Mouse (Mus musculus) c-Kit-positive CD71-positive TER-119-negative erythroid progenitor cells, embryonic 14.5 days (primary cell): ENCODE data around the gene Eif4e3.
A peak's percentile ranks its signal among the peaks of the same experiment; 100 is the strongest.

Experiments used
- DNase-seq: peaks from one replicate; pipeline ENCODE4 v3.0.0-alpha.2; 2013; ENCODE audit warnings: low read depth

Eif4e3 gene

GRCm38 (mm10) chr6:99666318-99667171 lies at the start of gene Eif4e3, which contains the start of gene Gm20696:
Gene Eif4e3 (minus strand): TSS chr6:99666771.
Gene Gm20696 (minus strand): TSS chr6:99666797.
- no peak for DNase-seq

- no peak for DNase-seq
Measured at GRCm38 (mm10) chr6:99715913-99716312, 49.3 kb upstream of the Eif4e3 start.

- DNase-seq: no peak
Measured at GRCm38 (mm10) chr6:99715191-99715590, 48.6 kb upstream of the Eif4e3 start.

GRCm38 (mm10) chr6:99713256-99713655 lies 46.7 kb upstream of the Eif4e3 start:
- no peak for DNase-seq

- DNase-seq: no peak
Measured at GRCm38 (mm10) chr6:99711576-99712101, 45.1 kb upstream of the Eif4e3 start.

DNA sequence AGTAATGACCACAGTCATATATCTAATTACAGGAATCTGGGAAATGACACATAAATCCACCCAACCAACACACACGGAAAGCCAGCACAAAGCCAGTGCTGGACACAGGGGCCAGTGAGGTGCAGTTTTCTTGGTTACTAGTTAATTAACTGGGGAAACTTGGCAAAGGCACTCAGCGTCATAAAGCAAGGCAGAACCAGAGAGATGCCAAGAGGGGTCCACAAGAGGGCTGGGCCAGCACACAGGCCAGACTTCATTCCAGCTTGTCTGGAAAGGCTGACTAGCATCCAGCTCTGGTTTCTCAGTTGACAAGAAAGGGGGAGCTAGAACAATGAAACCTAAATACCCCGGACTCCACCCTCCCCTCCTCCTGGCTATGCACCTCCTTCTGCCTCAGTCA lies 33.9 kb upstream of the Eif4e3 start:
- no peak for DNase-seq

GRCm38 (mm10) chr6:99692916-99693841 lies 26.6 kb upstream of the Eif4e3 start:
- no peak for DNase-seq

- no peak for DNase-seq
Measured at GRCm38 (mm10) chr6:99692206-99692915, 25.8 kb upstream of the Eif4e3 start, which contains the start of gene Gpr27. Gene Gpr27 (plus strand): TSS chr6:99692679.

DNA sequence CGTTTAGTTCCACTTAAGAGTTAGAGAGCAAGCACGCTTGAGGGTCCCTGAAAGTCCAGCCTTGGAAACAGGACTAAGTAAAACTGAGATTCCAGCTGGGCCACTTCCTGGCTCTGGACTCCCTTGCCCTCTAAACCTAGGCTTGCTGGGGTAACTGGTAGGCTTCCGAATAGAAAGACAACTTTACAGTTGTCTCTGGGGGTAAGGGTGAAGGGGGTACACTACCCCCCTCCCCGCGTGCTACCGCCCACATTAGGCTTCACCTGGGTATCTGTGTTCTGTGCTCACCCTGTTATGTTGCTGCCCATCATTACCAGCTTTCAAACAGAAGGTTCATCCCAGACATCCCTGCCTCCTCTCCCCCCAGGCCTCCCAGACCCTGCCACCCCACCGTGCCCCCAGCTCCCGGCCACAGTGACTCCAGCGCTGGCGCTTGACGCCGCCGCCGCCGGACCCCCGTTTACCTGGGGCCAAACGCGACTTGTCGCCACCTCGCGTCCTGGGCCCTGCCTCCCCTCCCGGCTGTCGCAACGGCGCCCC lies 25.2 kb upstream of the Eif4e3 start:
- no peak for DNase-seq

DNA sequence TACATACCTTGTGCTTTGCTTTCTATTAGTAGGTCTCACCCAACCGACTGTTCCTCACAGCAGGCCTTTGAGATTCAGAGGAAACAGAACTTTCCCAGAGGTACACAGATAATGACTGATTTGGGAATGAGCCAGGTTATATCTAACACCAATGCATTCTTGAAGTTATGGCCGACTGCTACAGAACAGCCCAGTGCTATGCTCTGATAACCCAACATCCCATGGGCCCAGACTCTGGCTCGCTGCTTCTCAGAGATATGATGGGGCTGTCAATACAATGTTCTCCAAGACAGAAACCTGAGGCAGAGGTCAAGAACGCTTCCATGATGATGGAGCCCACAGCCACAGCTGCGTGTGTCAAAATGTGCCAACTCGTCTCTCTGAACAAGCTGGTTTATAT lies 21.9 kb upstream of the Eif4e3 start:
- DNase-seq: no peak

GRCm38 (mm10) chr6:99684899-99685298 lies 18.3 kb upstream of the Eif4e3 start:
- DNase-seq: peak; percentile 19

GRCm38 (mm10) chr6:99683974-99684373 lies 17.4 kb upstream of the Eif4e3 start:
- DNase-seq: no peak

DNA sequence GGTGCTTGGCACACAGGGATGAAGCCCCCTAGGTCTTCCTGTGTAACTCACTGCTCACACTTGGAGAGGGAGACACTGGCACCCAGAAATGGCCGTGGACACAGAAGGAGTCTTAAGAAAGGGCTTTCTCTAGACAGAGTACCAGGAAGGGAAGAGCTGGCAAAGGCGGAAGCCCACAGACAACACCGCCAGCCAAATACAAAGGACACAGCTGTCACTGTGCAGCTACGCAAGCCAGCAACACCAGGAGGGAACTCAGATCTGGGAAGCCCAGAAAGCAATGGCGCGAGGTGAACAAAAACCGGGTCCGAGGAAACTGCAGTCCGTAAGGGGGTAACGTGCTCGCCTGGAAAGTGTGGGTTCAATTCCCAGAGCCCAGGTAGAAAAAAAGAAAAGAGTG lies 11.5 kb upstream of the Eif4e3 start:
- no peak for DNase-seq

- no peak for DNase-seq
Measured at GRCm38 (mm10) chr6:99677325-99677724, 10.8 kb upstream of the Eif4e3 start.

DNA sequence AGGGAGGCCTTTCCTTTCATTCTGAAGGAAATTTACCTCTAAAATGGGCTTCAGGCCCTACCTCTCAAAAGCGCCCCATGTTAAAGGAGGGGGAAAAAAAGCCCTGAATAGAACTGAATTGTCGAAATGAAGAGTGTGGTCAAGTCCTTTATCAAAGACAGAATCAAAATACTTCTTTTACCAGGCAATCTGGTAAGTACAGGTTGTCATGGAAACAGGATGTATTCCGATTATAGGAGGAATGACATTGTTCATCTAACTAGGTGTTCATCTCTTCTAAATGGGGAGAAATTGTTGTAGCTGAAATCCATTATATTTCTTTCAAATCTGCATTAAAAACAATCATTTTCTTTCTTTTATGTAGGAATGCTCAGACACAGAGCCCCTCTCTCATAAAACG lies 7.9 kb upstream of the Eif4e3 start:
- DNase-seq: no peak

- no peak for DNase-seq
Measured at GRCm38 (mm10) chr6:99671768-99672167, 5.2 kb upstream of the Eif4e3 start.

DNA sequence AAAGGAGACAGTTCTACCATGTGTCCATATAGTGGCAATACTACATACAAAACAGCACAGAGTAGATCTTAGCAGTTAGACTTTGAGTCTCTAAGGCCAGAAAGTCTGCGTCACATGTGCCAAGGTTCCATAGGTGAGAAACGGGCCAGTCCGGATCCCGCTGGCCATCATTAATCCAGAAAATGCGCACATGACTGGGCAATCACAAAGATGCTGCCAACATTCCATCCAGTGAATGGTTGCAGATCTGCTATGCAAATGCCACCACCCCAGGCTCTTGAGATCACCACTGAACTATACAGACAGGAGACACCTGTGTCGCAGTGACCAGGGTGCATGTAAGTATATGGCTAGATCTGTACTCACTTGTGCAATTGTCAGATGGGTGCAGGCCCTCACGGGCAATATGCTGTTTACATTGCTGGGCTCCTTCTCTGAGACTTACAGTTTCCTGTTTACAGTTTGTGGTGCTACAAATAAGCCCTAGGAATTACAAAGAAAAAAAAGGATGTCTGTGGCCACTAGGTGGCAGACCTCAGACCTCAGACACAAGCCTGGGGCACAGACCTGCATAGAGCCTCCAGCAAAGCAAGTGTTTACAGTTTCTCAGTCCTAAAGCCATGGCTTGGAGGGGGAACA lies 4.0 kb upstream of the Eif4e3 start:
- no peak for DNase-seq

DNA sequence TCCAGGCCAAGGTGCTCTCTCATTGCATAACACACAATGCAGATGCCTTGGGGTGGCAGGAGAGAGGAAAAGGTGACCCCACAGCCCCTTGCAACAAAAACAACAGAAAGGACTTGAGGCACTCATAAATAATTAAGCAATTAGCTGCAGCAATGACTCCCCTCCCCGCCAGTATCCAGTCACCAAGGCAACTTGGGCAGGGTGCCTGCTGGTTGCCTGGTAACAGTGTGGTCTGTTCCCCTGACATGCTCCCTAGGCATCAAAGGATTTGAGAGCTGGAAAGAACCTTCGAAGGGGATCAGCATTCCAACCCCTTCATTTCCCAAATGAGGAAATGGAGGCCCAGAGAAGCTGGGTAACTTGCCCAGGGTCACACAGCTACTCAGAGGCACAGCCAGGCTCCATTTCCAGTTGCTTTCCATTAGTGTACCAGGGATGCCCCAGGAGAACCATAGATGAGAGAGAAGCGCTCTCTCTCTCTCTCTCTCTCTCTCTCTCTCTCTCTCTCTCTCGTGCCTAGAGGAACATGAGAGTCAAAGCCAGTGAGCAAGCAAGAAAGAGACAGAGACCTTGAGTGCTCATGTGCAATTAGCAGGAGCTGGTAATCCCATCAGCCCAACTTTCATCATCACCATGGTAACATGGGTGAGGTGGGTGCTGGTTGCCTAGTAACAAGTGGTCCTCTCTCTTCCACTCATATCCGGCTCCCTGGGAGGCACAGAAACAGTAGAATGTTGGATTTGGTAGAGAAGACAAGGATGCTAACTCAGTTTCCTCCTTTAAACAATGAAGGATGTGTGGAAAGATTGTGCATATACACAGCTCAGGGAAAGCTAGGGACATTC lies 3.1 kb upstream of the Eif4e3 start:
- no peak for DNase-seq

DNA sequence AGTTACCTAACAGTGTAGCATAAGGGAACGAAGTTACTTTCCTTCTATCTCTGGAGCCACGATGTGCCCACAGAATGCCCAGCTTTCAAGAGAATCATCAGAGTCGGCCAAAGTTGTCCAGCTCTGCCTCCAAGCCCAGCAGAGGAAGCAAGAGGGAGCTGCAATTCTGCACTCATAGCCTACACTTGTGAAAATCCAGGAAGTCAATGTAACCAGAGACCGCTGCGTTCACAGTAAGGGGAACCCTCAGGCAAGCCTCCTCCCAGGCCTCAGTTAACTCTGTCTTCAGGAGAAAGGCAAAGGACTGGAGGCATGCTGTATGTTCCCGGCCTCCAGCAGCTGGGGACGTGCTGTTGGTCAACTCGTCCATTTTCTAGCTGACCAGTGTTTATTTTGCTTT lies 719 bp upstream of the Eif4e3 start:
- DNase-seq: no peak
